Mouse (Mus musculus): ENCODE results near the gene Cnnm3.

- TF ChIP-seq EP300 (IDR thresholded peaks at IDR 0.05; ENCODE audit: insufficient read depth, low read depth, low read length) (no peak), POLR2A (IDR thresholded peaks at IDR 0.05; ENCODE audit: insufficient read depth, low read depth, low read length) (no peak)
Measured at GRCm38 (mm10) chr1:36501261-36501660, 10.4 kb upstream of the Cnnm3 start.
